Mouse (Mus musculus): Measurements from ENCODE around the gene Gnas. TPM values are rescaled to one million over a fixed set of nuclear protein-coding genes. Genes with fewer than 3 reads are reported as not detected.

The Gnas gene
- total RNA-seq (2023) = 100 to 1,000 TPM; 543 to 547 TPM

DNA sequence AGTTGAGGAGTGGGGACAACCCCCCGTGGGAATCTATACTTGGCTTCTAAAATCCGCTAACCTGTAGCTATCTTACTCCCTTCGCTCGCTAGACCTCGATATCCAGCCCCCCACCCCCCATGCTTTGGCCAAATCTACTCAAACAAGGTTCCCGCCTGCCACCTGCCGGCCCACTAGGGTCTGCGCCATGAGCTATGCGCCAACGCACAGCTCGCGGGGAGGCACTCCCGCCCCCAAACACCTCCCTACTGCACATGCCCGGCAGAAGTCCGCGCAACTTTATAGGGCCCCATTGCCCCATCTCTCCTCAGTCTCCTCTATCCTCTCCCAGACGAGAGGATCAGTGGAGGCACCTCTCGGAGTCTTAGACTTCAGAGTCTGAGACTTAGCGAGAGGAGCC, at the start of gene Gnas:
Gene Gnas, plus strand, starts transcription at position 310 of the 400 bp plus-strand sequence.

DNA sequence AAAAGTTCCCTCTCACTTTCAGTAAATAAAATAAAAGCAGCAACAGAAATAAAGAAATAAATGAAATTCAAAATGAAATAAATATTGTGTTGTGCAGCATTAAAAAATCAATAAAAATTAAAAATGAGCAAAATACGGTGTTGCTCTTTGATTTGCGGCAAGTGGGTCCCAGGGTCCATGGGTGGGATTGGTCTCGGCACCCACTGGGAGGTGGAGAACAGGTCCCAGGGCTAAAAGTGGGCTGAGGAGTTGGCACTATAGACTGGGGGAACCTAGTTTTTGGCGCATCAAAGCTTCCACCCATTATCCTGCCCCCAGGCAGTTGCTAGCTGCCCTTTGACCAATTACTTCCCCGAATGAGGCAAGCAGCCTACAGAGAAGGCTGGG, 62.5 kb downstream of the Gnas start, which contains the start of gene Gm20721:
Gene Gm20721, minus strand, starts transcription at position 101 of the 387 bp plus-strand sequence.

Other genes with a start within 250 kb of the Gnas start
- gene Stx16, start 208.0 kb upstream of the Gnas start, total RNA-seq (2023) = 100 to 1,000 TPM; 115 to 123 TPM
- gene Npepl1, start 174.0 kb upstream of the Gnas start, total RNA-seq (2023) = 10 to 100 TPM; 71.1 to 71.6 TPM
- gene Gm20721, start 62.4 kb downstream of the Gnas start, total RNA-seq (2023) = under 1 TPM in 1 of 2 experiments, not detected in 1; 0.45 TPM
- 10 to 100 TPM; 39.4 to 49.4 TPM for gene Nelfcd, start 131.5 kb downstream of the Gnas start, total RNA-seq (2023)
- gene Ctsz, start 154.7 kb downstream of the Gnas start, total RNA-seq (2023) = 100 to 1,000 TPM; 525 to 543 TPM
- gene Tubb1, start 166.4 kb downstream of the Gnas start, total RNA-seq (2023) = not detected
- 100 to 1,000 TPM; 190 to 197 TPM for gene Atp5e, start 179.8 kb downstream of the Gnas start, total RNA-seq (2023)
- 10 to 100 TPM; 48.9 to 54.9 TPM for gene Prelid3b, start 188.8 kb downstream of the Gnas start, total RNA-seq (2023)

Measured in monocyte, adult 59 days (primary cell).